Mouse (Mus musculus): ENCODE results near the gene Gm42715.
A peak's percentile ranks its signal among the peaks of the same experiment; 100 is the strongest.

Gene Gm42715

DNA sequence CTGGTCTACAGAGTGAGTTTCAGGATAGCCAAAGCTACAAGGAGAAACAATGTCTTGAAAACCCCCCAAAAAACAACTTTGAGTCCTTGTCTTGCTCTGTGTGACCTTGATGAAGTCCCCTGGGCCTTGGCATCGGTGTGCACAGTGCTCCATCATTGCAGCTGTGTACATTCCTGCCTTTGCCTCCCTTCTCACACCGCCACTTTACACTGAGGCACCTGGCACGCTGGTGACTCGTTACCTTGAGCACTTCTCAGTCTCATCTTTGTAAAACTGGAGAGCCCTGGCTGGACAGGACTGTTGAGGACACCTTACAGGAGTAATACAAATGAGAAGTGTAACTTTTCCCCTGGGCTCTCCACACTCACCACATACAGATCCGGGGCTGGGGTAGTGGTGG is 67.8 kb downstream of the Gm42715 start:
- no peak for DNase-seq

GRCm38 (mm10) chr7:127588011-127588871 is 68.9 kb downstream of the Gm42715 start, which contains the start of the genes Ccdc189 and Rnf40:
TSS of gene Ccdc189 (minus strand) at chr7:127588595.
TSS of gene Rnf40 (plus strand) at chr7:127588767.
- peak; percentile 95 to 99 for DNase-seq

DNA sequence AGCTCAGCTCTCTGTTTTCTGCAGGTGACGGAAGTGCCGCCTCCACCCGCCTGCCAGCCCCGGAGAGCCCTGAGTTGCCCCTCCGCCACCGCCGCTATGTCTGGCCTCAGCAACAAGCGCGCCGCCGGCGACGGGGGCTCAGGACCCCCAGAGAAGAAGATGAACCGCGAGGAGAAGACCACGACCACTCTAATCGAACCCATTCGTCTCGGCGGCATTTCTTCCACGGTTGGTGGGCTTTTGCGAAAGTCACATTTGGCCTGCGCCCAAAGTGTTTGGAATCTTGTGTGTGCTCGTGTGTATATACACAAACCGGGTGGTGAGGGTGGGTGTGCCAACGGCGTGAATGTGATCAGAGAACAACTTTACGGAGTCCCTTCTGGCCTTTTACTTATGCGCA is 69.5 kb downstream of the Gm42715 start:
- no peak for DNase-seq

GRCm38 (mm10) chr7:127589637-127590036 is 70.3 kb downstream of the Gm42715 start:
- no peak for DNase-seq

DNA sequence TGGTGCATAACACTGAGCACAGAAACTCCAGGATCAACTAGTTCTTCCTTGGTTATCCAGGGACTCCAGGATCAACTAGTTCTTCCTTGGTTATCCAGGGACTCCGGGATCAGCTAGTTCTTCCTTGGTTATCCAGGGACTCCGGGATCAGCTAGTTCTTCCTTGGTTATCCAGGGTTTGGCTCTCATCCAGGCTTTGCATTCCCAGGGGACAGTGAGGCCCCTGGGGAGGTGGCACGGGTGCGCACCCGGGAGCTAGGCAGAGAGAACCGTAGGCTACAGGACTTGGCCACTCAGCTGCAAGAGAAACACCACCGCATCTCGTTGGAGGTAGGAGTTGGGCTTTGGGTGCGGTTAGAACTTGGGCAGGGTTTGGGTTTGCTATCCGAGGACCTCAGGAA is 71.7 kb downstream of the Gm42715 start:
- no peak for DNase-seq

- DNase-seq = no peak
These were observed 73.2 kb downstream of the Gm42715 start for GRCm38 (mm10) chr7:127592575-127592974.

- no peak for DNase-seq
These were observed 77.4 kb downstream of the Gm42715 start for GRCm38 (mm10) chr7:127596747-127597146.

DNA sequence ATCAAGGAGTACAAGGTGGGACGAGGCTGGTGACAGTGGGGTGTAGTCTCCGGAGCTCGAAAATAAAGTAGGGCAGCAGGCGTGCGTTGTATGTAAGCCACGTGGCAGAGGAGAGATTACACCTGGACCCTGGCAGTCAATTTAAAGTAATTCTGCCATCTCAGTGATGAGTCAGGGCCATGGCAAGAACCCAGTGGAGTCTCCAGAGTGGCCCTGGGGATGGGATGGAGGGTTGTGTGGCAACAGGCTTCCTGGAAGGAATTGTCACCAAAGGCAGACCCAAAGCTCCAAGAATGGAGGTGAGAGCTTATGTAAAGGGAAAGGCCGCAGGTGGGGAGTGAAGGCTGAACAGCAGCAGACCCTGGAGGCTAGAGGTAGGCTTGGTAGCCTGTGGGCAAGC is 81.2 kb downstream of the Gm42715 start:
- no peak for DNase-seq

DNA sequence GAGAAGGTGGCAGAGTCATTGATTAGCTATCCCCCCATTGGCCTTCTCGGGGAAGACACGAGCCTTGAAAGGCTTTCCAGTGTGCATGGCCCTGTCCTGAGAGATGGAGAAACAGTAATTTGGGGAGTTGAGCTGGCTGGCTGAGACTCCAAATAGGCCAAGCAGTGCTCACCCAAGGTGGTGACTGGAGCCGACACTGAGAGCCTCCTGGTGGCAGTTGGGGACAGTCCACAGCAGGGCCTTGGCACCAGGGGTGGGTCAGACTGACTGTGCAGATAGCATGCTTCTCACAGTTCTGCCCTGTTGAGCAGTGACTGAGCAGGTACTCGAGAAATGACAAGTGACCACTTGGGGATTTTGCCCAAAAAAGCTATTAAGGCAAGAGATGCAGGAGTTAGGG is 82.4 kb downstream of the Gm42715 start:
- no peak for DNase-seq

- DNase-seq = no peak
These were observed 83.5 kb downstream of the Gm42715 start for GRCm38 (mm10) chr7:127602903-127603302.

DNA sequence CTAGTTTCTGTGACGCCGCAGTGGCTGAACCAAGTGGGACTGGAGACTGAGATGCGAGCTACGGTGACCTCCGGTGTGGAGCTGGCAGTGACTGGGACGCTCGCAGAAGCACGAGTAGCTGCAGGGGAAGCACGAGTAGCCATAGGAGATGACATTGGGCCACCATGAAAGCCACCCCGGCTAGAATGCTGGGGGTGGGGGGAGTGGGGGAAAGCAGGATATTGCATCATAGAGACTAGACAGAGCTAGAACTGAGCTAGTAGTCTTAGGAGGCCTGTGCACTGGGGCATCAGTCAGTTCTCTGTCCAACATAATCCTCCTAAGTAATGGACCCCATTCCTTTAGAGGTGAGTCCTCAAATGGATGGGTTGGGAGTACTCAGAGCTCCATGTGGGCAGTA is 84.9 kb downstream of the Gm42715 start:
- DNase-seq = no peak

GRCm38 (mm10) chr7:127607150-127607549 is 87.8 kb downstream of the Gm42715 start:
- DNase-seq = no peak

GRCm38 (mm10) chr7:127611011-127611410 is 91.6 kb downstream of the Gm42715 start:
- DNase-seq = no peak

- DNase-seq = no peak
These were observed 92.2 kb downstream of the Gm42715 start for GRCm38 (mm10) chr7:127611561-127611960.

DNA sequence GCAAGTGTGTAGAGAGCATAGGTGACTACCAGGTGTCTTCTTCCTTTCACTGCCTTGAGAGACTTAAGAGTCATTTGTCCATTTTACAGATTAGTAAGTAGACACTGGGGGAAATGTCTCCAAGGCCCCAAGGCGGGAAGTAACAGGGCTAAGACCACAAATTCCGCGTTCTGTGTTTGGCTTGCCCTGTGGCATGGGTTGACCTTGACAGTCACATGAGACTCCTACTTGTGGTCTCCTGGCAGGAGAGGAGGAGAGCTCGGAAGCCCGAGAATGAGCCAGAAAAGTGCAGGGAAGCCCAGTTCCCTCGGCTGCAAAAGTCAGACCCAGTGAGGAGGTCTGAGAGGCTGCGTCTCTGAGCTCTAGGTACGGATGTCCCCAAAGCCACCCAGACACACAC is 94.1 kb downstream of the Gm42715 start:
- peak; percentile 44 for DNase-seq

DNA sequence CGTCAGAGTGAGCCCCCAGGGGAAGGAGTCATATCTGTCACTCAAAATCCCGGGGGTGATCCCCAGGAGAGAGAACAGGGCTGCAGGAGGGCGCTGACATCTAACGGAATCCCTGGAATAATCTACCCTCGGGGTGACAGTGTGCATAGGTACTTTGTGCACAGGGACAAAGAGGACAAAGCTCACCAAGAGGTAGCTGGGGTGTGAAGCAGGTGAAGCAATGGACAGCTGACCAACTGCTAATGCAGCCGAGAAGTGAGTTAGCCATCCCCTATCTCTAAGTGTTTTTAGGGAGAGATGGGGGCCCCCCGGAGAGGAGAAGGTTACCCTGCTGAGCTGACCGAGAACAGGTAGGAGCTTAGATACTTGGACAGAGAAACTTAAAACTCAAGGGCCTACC is 94.7 kb downstream of the Gm42715 start:
- DNase-seq = peak; percentile 27 to 41

GRCm38 (mm10) chr7:127614511-127614890 is 95.1 kb downstream of the Gm42715 start:
- DNase-seq = peak; percentile 69 to 87

DNA sequence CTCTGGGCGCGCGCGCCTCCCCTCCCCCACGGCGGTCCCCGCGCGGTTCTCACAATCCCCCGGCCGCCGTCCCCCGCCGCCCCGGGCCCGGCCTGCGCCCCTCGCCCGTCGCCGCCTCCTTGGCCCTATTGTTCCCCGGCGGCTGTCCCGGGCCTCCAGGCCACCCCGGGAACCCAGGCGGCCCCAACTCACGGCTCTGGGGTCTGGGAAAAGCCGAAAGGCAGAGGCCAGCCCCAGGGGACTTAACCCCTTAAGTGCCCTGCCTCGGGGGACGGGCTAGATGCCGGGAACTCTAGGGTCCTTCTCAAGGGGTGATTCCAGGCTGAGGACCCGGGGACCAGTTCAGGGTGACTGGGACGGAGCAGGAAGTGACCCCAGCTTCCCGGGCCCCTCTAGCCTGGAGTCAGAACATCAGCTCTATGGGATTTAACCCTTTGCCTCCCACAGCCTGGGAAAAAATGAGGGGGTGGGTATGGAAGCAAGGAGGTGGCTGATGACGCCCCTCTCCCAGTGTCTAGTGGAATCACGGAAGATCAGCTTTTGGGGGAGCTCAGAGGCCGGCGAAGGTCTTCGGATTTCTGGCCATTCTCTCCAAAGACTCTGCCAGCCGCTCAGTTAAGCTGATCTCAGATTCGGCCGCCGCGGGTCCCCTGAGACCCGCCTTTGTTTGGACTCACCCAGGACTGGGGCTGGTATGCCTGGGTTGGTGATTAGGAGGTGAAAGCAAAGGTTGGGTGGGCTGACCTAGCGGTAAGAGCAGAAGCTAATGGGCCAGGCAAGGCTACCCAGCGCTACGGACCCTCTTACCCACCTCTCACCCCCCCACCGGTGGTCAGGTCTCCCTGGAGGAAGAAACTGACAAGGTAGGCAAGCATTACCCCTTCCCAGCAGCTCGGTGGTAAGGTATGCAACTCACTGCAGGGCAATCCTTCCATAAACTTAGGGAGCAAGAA is 95.8 kb downstream of the Gm42715 start, which contains the start of gene Zfp629:
Gene Zfp629 (minus strand): TSS at position 907 of the 953 bp plus-strand sequence.
- peak; percentile 72 to 76 for DNase-seq

DNA sequence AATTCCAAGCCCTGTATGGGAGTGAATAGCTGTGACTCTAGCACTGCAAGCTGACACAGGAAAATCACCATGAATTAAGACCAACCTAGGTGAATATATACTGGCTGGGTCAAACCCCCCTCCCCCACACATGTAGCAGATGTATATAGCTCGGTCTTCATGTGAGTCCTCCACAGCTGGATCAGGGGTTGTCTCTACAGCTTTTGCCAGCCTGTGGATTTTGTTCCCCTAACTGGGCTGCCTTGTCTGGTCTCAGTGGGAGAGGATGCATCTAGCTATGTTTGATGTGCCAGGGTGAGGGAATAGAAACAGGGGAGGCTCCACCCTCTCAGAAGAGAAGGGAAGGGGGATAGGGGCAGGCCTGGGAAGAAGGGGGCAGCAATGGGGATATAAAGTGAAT is 97.0 kb downstream of the Gm42715 start:
- no peak for DNase-seq

Measured in kidney, postnatal 36 days (tissue).